Mouse (Mus musculus) heart, adult 8-10 months (tissue): ENCODE measurements around the gene Cpb2. TPM values are rescaled to one million over a fixed set of nuclear protein-coding genes. Genes with fewer than 3 reads are reported as not detected.

Source experiments
- DNase-seq: peaks from one replicate; pipeline ENCODE4 v3.0.0; 2022; ENCODE audit warnings: low spot score
- total RNA-seq, 4 experiments: library from RNA; stranded (reverse); gene quantifications; 2 replicates each; pipeline ENCODE4 v1.2.4; 2022

Gene Cpb2
- total RNA-seq: not detected

GRCm38 (mm10) chr14:75242087-75242486 lies at the start of gene Cpb2:
Cpb2 (plus strand) TSS chr14:75242287.
- DNase-seq: no peak

GRCm38 (mm10) chr14:75192427-75192826 lies 49.7 kb upstream of the Cpb2 start:
- DNase-seq: no peak

GRCm38 (mm10) chr14:75192858-75193257 lies 49.2 kb upstream of the Cpb2 start:
- no peak for DNase-seq

GRCm38 (mm10) chr14:75195530-75195929 lies 46.6 kb upstream of the Cpb2 start:
- no peak for DNase-seq

GRCm38 (mm10) chr14:75197027-75197426 lies 45.1 kb upstream of the Cpb2 start:
- DNase-seq: peak; percentile 35

GRCm38 (mm10) chr14:75197660-75198059 lies 44.4 kb upstream of the Cpb2 start:
- no peak for DNase-seq

- no peak for DNase-seq
Observed at GRCm38 (mm10) chr14:75205363-75206051, 36.6 kb upstream of the Cpb2 start.

GRCm38 (mm10) chr14:75206307-75206706 lies 35.8 kb upstream of the Cpb2 start:
- DNase-seq: no peak

- no peak for DNase-seq
Observed at GRCm38 (mm10) chr14:75208572-75209151, 33.4 kb upstream of the Cpb2 start.

GRCm38 (mm10) chr14:75213752-75214151 lies 28.3 kb upstream of the Cpb2 start:
- no peak for DNase-seq

GRCm38 (mm10) chr14:75218843-75219242 lies 23.2 kb upstream of the Cpb2 start:
- DNase-seq: no peak

GRCm38 (mm10) chr14:75219250-75219913 lies 22.7 kb upstream of the Cpb2 start:
- no peak for DNase-seq

GRCm38 (mm10) chr14:75222386-75222785 lies 19.7 kb upstream of the Cpb2 start:
- no peak for DNase-seq

- DNase-seq: no peak
Observed at GRCm38 (mm10) chr14:75227453-75228084, 14.5 kb upstream of the Cpb2 start.

- DNase-seq: peak; percentile 10
Observed at GRCm38 (mm10) chr14:75229834-75230233, 12.3 kb upstream of the Cpb2 start.

- DNase-seq: no peak
Observed at GRCm38 (mm10) chr14:75233070-75233469, 9.0 kb upstream of the Cpb2 start.

GRCm38 (mm10) chr14:75235552-75235951 lies 6.5 kb upstream of the Cpb2 start:
- DNase-seq: no peak

- DNase-seq: no peak
Observed at GRCm38 (mm10) chr14:75235955-75236635, 6.0 kb upstream of the Cpb2 start.

- no peak for DNase-seq
Observed at GRCm38 (mm10) chr14:75236636-75237003, 5.5 kb upstream of the Cpb2 start.

GRCm38 (mm10) chr14:75237096-75237495 lies 5.0 kb upstream of the Cpb2 start:
- no peak for DNase-seq

GRCm38 (mm10) chr14:75238054-75238692 lies 3.9 kb upstream of the Cpb2 start:
- no peak for DNase-seq
